Mouse (Mus musculus) neural tube, embryonic 10.5 days (tissue): ENCODE data around the gene Noa1.

ENCODE experiments used
- DNase-seq: peaks from one replicate; pipeline ENCODE4 v3.0.0-alpha.2; 2017; ENCODE audit warnings: low spot score; ENCODE audit errors: extremely low spot score

Noa1 gene

DNA sequence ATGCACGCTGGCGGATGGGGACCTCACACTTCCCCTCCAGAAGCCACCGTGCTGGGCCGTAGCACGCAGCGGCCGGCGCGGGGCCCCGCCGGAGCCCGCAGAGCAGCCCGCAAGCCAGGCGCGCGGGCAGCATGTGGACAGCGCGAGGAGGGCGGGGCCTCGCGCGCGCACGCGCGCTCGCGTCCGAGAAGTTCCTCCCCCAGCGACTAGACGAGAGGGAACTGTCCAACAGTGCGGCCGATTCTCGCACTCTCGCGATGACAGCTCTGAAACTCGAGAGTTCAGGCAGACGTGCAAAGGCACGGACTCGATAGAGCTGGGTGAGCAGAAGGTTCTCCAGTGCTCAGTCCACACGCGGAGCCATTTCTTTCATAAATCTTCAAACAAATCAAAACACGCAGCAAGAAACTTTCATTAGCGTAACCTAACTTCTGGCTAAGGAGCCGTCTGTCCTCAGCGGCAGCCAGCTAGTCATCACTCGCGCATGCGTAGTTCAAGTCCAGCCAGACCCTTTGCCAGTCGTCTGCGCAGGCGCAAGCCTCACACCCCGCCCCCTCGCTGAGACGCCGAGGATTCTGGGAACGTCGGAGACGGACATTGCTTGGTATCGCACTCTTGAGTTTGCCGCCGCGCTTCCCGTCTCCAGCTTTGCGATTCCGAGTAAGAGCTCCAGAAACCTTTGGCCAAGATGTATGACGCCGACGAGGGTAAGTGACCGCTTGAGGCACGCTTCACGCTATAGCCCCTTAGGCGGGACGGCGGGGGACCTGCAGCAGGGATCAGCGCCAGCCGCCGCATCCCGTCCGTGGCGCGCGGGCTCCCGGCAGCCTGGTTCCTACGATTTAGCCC lies at the start of gene Noa1, which contains the start of gene Polr2b:
TSS of gene Noa1 (minus strand) at position 161 of the 849 bp plus-strand sequence.
TSS of gene Polr2b (plus strand) at position 224 of the 849 bp plus-strand sequence.
- peak; percentile 99 for DNase-seq

DNA sequence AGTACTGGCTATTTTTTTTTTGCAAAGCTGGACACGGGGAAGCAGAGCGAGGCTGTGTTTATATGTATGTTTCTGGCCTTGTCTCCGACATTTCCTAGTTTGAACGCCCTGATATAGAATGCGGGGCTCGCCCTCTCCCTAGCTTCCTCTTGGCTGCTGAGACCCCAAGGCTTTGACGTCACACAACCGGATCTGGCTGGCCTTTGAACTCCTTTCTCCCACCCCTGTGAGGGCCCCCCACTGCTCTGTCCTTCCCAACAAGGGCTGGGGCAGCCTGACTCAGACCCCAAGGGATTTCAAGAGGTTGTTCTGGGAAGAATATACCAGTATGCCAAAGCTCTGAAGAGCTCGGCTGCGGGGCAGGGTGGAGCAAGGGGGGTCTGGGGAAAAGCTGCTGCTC lies 48.5 kb upstream of the Noa1 start:
- DNase-seq = peak; percentile 66

DNA sequence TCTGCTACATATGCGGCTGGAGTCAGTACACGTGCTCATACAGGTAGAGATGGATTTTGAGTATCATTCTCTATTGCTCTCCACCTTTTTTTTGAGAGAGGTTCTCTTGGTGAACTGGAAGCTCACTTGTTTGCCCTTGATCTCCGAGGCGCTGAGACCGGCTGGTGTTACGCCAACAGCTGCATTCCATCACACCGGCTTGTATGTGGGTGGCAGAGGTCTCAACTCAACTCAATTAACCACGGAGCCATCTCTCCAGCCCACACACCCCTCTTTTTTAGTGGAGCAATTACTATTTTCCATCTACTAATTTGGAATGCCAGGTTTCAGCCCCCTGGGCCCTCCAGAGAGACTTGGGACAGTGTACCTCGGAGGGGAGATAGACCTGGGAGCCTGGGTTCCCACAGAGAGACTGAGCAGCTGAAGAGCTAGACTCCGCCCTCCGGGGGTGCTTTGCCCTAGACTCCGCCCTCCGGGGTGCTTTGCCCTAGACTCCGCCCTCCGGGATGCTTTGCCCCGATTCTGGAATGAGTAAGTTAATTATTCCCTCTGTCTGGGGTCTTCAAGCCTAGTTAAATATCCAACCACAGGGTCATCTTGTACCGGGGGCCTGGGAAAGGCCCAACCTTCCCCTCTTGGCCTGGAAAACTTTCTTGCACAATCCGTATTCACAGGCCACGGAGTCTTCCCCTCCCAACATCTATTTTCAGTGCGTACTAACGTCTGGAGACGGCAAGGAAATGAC lies 47.7 kb upstream of the Noa1 start:
- peak; percentile 63 for DNase-seq

DNA sequence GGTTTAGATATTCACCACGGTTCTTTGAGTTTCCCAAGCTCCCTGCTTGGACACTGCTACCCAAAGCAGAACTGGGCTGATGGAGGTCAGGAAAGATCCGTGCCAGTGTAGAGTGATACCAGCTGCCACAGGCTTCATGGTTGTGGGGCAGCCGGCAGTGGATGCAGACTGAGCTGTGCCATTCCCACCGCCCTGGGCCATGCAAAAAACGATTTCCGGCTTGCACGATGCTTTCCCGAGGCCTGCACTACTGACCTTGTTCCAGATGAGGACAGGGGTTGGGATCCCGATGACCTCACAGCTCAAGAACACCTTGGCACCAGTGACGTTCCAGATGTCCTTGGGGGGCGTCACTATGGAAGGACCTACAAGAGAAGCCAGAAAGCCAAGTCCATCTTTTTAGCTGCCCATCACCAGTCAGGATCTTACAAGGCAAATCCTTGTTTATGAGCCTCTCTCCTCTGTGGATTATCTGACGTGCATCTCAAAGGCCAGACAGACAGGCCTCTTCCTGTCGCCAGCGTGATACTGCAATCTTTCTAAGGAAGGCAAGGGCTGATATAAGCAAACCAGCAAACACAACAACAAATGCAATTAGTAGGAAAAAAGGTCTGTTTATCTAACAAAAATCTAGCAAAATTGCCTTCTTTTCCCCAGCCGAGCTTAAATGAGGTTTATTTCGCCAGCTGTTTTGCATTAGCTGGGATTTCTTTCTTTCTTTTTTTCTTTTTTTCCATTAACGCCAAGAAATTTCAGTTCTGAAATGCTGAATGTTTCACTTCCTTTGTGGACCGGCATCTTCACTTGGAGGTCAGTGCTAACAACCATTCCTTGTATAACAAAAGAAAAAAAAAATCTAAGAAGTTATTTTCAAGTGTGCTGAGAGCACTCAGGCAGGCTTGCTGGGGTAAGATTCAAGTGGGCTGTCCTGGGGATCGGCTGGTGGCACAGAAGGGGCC lies 45.7 kb upstream of the Noa1 start:
- DNase-seq = no peak

DNA sequence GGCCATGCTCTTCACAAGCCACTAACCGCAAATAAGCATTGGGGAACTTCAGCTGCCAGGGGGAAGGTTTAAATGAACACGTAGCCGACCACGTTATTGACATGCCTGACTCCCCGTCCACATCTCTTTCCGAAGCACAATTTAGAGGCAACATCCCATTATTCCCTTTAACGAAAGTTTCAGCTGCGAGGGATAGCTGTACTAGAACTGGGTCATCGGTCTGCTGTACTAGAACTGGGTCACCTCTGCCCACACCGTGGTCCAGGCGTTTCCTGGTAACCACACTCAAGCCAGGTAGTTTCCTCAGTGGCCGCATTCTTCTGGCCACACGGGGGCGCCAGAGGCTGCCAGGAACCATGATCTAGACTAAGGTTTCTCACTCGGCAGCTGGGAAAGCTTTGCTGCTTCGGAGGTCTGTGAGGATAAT lies 44.5 kb upstream of the Noa1 start:
- DNase-seq = peak; percentile 92

DNA sequence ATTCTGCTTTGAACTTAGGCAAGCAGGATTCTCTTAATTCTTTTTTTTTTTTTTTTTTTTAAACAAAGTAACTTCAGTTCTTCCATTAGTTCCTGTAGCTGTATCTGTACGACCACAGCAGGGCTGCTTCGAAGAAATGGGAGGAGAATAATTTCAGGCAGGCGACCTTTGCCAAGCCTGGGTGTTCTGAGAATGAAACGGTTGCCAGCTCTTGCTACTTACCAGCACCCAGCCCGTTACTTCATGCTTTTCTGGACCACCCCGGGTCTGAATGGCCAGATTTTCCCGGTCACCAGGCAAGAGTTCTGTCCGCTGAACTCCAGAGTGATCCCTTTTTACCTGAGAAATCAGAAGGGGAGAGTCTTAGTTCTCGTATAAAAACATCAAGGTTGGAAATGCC lies 41.8 kb upstream of the Noa1 start:
- DNase-seq = no peak

DNA sequence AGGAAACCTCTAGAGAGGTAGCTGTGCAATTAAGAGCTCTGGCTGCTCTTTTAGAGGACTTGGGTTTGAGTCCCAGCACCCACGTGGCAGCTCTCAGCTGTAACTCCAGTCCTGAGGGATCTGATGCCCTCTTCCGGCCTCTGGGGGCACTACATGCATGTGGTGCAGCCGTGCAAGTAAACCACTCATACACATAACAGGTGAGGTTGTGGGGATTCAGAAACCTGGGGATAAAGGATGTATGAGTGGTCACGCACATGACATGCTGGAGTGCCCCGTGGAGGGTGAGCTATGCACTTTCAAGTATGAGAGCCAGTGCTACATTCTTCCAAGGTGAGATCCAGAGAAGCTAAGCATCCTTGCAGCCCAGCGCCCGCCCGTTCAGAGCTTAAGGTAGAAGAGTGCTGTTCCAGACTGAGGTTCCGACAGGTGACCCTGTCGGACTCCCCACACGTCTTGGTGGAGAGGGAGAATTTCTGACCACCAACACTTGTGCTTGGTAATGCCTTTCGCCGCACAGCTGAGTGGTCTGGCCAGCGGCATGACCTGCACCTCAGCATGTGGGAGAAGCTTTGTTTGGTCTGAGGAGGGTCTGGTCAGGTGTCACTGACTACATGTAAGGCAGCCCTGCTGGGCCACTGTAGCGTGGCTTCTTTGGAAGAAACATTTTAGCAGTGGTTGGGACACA lies 40.2 kb upstream of the Noa1 start:
- DNase-seq = no peak

DNA sequence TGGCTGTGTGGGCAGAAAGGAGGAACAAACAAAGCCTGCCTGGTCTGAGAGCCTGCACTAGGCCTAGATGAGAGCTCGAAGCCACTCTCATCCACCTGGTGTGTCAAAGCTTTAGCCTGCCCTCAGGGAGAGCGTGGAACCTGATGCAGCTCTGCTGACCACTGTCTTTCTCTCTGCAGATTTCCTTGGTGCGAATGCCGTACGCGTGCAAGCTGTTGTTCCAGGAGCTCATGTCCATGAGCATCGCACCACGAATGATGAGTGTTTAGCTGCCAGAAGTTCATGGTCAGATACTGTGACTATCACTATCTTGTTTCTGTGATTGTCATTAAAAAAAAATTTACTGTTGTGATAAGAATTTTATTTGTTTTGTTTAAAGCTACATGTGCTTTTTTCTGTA lies 39.0 kb upstream of the Noa1 start:
- no peak for DNase-seq

DNA sequence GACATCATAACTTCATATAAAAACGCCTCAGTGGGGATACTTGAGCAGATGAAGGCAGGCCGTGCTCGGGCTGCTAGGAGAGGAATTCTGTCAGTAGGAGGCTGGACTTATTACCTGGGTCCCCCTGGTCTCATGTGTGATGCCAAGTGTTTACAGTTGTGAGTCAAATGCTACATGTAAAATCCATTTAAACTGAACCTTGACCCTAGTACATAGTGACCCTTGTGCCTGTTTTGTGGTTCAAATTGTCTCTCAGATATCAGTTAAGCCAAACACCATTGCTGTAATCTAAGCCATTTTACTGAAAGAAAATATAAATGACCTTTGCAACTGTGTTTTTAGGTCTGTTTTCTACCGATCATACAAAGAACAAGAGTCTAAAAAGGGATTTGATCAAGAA lies 30.1 kb upstream of the Noa1 start:
- DNase-seq = no peak

DNA sequence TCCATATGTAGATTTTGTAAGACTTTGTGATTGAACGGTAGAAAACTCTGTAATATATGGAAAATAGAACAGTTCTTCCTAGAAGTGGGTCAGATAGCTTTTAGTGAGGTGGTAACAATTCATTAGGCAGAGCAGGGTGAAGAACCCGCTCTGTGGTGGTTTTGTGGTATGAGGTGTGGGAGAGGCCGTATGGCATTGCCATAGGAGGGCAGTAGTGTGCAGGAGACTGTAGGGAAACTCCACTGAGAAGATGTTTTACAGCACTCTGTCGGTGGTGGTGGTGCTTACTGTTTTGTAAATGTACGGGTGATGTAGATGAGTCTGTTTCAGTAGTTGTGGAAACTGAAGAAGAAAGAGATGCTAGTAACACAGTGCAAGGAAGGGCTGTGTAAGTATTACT lies 20.3 kb upstream of the Noa1 start:
- no peak for DNase-seq

DNA sequence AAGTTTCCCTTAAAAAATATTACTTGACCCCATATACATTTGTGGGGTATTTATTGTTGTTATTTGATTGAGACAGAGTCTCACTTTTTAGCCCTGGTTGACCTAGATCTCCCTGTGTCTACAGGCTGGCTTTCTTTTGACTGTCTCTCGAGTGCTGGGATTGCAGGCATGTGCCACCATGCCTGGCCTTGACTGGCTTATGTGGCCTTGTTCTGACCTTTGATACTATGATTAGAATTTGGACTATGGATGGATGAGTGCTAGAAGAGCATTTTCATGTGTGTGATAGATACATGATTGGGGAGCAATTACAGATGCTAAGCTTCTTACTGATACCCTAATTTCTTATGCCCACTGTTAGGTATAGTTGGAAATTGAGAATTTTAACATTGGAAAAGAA lies 15.1 kb upstream of the Noa1 start:
- no peak for DNase-seq

DNA sequence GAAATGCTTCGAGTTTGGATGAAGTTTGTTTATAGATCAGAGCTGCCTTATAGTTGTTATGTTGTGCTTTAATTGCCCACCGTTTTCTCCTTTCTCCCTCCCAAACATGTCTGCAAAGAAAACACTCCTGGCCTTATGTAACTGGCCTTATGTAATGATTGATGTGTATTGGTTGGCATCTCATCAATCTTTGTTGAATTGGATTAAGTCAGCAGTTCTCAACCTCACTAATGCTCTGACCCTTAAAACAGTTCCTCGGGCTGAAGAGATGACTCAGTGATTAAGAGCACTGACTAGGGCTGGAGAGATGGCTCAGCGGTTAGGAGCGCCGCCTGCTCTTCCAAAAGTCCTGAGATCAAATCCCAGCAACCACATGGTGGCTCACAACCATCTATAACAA lies 5.1 kb upstream of the Noa1 start:
- no peak for DNase-seq

DNA sequence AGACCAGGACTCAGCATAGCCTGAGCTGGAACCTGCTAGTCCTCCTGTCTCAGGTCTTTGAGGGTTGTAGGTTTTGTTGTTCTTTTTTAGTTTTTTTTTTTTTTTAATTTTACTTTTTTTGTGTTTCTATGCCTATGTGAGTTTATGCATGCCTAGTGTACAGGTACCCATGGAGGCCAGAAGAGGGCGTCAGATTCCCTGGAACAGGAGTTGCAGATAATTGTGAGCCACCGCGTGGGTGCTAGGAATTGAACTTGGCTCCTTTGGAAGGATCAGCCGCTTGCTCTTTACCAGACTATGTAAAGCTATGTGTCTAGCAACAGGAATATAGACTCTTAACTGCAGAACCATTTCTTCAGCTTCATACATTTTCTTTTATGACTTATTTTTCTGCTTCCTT lies 4.3 kb upstream of the Noa1 start:
- DNase-seq = no peak

DNA sequence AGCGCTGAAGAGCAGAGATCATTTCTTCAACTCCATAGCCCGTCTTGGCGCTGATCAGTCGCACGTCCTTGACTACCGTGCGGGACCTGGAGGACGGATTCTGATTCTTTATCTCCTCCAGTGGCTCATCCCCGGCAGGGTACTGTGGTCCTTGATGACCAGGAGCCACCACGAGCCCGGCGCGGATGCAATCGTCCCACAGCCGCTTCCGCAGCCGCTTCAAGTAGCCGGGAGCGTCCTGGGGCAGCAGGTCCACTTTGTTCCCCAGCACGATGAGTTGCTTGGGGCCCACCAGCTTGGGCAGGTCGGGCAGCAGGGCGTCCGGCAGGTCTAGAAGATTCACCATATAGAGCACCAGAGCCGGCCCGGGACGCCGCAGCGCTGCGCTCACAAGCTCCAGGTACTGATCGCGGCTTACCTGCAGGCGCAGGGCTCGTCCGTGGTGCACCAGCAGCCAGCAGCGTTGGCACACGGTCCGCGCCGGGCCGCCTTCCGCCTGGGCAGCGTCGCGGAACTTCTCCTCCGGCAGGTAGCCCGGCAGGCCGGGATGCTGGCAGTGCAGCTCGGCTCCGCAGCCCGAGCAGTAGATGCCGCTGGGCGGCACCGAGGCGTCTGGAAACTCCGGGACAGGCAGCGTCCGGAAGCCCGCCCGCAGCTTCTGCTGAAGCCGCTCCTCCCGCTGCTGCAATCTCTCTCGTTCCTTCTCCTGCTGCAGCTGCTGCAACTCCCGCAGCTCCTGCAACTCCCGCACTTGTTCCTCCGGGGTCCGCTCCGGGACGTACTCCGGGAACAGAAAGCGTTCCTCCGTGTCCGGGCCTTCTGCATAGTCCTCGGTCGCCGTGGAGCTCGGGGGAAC lies 605 bp downstream of the Noa1 start:
- DNase-seq = no peak

DNA sequence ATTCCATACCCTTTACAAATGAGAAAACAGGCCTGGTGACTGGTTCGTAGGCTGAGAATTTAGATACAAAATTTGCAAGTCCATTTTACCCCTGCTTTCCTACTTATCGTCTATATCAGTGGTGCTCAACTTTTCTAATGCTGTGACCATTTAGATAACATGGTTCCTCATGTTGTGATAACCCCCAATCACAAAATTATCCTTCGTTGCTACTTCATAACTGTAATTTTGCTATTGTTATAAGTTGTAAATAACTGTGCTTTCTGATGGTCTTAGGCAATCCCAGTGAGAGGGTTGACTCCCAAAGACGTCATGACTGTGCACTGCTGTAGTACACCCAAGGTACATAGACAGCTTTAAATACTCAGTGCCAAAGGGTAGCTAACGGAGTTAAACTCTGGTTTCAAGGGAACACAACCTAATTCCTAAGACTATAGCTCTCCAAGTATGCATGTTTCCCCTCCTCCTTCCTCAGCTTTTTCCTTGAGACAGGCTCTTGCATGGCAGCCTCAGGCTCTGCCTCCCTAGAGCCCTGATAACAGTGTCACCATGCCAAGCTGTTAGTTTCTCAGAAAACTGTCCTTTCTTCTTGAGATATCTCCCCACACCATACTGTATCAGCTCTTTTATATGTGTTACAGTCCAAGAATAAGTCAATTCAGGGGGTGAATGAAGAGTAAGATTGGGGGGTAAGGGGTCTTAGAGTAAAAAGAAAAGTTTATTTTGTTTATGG lies 1.9 kb downstream of the Noa1 start:
- no peak for DNase-seq

DNA sequence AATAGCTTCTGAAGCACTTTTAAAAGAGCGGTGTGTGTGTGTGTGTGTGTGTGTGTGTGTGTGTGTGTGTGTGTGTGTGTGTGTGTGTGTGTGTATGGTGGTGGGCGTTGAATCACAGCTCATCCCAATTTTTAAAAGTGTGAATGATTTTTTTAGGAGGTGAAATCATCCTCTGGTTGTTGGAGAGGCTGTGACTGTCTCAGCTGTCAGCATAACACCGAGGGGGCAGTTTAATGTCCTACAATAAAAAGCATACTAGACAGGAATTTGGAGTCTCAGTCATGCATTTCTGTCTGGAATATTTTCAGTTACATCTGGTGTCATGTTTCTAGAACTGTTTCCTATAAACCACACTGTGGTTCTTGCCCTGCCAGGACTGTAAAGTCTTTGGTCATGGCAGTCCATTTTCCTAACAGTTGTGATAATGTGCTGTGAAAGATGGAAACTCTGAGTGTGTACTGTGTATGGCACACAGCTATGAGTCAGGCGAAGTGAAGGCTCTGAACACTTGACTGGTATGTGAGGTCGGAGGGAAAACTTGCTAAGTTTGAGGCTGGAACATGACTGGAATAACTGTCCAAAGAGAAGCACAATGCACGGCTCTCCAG lies 8.5 kb downstream of the Noa1 start:
- no peak for DNase-seq

DNA sequence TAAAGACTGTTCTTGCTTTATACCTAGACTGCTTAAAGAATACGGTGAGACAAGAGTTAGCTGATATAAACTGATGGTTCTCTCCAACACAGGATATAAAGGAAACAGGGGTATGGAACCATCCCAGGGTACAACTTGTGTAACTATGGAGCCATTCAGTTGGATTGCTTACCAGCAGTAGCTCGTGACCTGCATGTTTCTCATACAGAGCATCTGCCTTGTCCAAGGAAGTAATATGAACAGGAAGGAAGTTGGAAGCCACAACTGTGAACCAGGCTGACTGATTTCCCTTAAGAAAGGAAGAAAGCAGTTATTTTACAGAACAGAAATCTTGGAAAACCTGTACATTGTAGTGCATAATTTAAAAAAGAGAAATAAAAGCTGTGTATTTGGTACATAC lies 10.4 kb downstream of the Noa1 start:
- no peak for DNase-seq

DNA sequence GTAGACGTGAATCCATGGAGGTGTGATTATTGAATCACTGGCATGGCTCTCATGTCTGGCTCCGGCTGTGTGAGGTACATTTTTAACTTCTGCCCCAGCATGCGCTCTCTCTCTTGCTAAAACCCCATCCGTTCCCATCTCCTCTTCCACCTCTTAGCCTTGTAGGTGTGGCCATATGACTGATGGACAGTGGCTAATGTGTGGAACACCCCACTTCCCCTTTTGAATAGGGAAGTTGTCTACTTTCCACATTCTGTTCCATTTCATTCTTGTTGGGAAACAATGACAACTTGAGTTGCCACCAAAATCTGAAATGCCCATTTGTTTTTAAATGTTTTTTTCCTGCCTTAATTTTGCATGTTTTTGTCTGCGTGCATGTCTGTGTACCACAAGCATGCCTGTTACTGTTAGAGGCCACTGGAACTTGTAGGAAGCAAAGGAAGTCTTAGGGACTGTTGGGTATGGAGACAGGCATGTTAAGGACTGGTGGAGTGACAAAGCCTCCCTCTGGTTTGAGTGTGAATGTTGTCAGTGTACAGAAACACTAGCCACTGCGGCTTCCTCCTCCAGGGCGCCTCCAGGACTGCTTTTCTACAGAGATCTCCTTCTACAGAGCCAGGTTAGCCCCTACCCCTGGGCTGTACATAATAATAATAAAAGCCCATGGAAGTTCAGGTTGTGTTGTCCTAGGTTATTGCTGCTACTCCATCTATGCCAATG lies 16.9 kb downstream of the Noa1 start:
- no peak for DNase-seq
